In genomic region chr15:85249252-85249651, GRCm38 (mm10) we compare ENCODE assay signal across 8 mouse cellular contexts. TPM values are rescaled to one million over a fixed set of nuclear protein-coding genes. Genes with fewer than 3 reads are reported as not detected.
DNase-seq lines count a peak whose midpoint lies in the region.

No protein-coding gene starts in this region.

- intact Hi-C loops in gastrocnemius, postnatal 36 days (cut with DNase I): loop anchor here (2.0 kb wide), 1 partner anchor 98 kb away; no protein-coding TSS in a partner anchor

- DNase-seq in gastrocnemius, adult 18-20 months (ENCODE audit: low spot score): peak; percentile 79
- DNase-seq in gastrocnemius, postnatal 36 days: no peak
- peak; percentile 93 for DNase-seq in MN1 (ENCODE audit: low spot score)
- peak; percentile 83 for DNase-seq in embryo, embryonic 10 days (ENCODE audit: low spot score)
- DNase-seq in heart, postnatal 4 days: peak; percentile 72
- peak; percentile 66 to 89 for DNase-seq in layer of hippocampus, adult 18-20 months (ENCODE audit: low spot score in 2 of 2)
- peak; percentile 43 to 75 for DNase-seq in lung, postnatal 4 days
- no peak for DNase-seq in spleen, postnatal 4 days (ENCODE audit: low spot score in 2 of 2)

RNA-seq across cellular contexts. Expression of gene Fbln1, which starts 43.5 kb away (rescaled TPM):
- total RNA-seq in gastrocnemius, adult 18-20 months (2021): 10 to 100 TPM in 1 of 2 experiments, 1 to 10 TPM in 1; 8.5 to 11.1 TPM
- 1 to 10 TPM; 4.8 to 5.7 TPM for total RNA-seq in gastrocnemius, postnatal 36 days (2021)
- total RNA-seq in heart, postnatal 4 days (2021): 10 to 100 TPM; 69.2 to 71.4 TPM
- total RNA-seq in layer of hippocampus, adult 18-20 months (2021): 10 to 100 TPM; 13.8 to 15.4 TPM

Comparison
In these comparisons a context has a peak if more than half of its experiments do, and no peak if none do; other contexts are left out.
1. DNase-seq: peak in gastrocnemius, adult 18-20 months (single experiment), MN1 (single experiment), embryo, embryonic 10 days (single experiment), heart, postnatal 4 days (single experiment), layer of hippocampus, adult 18-20 months (2 of 2) and lung, postnatal 4 days (2 of 2); none in gastrocnemius, postnatal 36 days (0 of 2) and spleen, postnatal 4 days (0 of 2).
2. RNA of gene Fbln1, which starts 43.5 kb away (total RNA-seq): 69.2 to 71.4 TPM in heart, postnatal 4 days; 13.8 to 15.4 TPM in layer of hippocampus, adult 18-20 months, 8.5 to 11.1 TPM in gastrocnemius, adult 18-20 months and 4.8 to 5.7 TPM in gastrocnemius, postnatal 36 days; every median in the first group is over 4 times any median in the second.